Mouse (Mus musculus) megakaryocyte progenitor cell, adult 5-6 weeks (primary cell): ENCODE data around the gene Pla2g5. TPM values are rescaled to one million over a fixed set of nuclear protein-coding genes. Genes with fewer than 3 reads are reported as not detected.

Experiments
- ATAC-seq: replicated peaks from 2 replicates; pipeline ENCODE4 v1.8.0; 2016; ENCODE audit warnings: mild to moderate bottlenecking, moderate TSS enrichment, inconsistent platforms; ENCODE audit not compliant: poor library complexity
- total RNA-seq, 2 experiments: library from RNA; stranded (forward) in 1 of 2; stranded (reverse) in 1 of 2; fragments of 157-497, 149-512 nt in 1 of 2; fragments of 200-1000 nt in 1 of 2; gene quantifications; 2 replicates each; pipeline versions ENCODE4 v1.2.3 to v1.2.4; 2015 to 2017

Pla2g5 gene
- total RNA-seq, 2 experiments from 2014 or later: not detected

DNA sequence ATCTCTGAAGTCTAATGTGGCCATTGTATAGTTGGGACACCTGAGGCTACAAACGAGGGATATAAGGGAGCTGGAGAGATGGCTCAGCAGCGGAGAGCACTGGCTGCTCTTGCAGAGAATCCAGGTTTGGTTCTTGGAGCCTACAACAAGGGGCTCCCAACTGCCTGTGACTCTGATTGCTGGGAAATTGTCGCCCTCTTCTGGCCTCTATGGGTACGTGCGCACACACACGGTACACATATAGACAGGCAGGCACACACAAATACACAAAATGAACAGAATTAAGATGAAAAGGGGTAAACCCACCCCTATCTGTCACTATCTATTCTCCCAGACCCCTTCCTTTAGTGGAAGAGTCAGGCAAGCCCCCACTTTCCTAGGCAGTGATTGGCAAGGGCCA, 110.7 kb downstream of the Pla2g5 start:
- no peak for ATAC-seq

Other genes with a start within 250 kb of the Pla2g5 start
- gene Vwa5b1, start 227.6 kb downstream of the Pla2g5 start, total RNA-seq (2015): not detected in 2 replicates
- not detected in 2 replicates for gene Vwa5b1, start 227.6 kb downstream of the Pla2g5 start, total RNA-seq (2017)
- gene Pla2g2c, start 138.7 kb downstream of the Pla2g5 start, total RNA-seq (2015): not detected in 2 replicates
- gene Pla2g2c, start 138.7 kb downstream of the Pla2g5 start, total RNA-seq (2017): not detected in 2 replicates
- gene Ubxn10, start 126.3 kb downstream of the Pla2g5 start, total RNA-seq (2015): not detected in 2 replicates
- not detected in 2 replicates for gene Ubxn10, start 126.3 kb downstream of the Pla2g5 start, total RNA-seq (2017)
- gene Pla2g2f, start 105.9 kb downstream of the Pla2g5 start, total RNA-seq (2015): not detected in 2 replicates
- not detected in 2 replicates for gene Pla2g2f, start 105.9 kb downstream of the Pla2g5 start, total RNA-seq (2017)
- gene Pla2g2d, start 87.7 kb downstream of the Pla2g5 start, total RNA-seq (2015): not detected in 2 replicates
- not detected in 2 replicates for gene Pla2g2d, start 87.7 kb downstream of the Pla2g5 start, total RNA-seq (2017)
- gene Gm13030, start 10.5 kb upstream of the Pla2g5 start, total RNA-seq (2015): not detected in 2 replicates
- not detected in 2 replicates for gene Gm13030, start 10.5 kb upstream of the Pla2g5 start, total RNA-seq (2017)
- gene Pla2g2e, start 14.5 kb upstream of the Pla2g5 start, total RNA-seq (2015): not detected in 2 replicates
- gene Pla2g2e, start 14.5 kb upstream of the Pla2g5 start, total RNA-seq (2017): not detected in 2 replicates
- 1.9 and 3.9 TPM in 2 replicates for gene Otud3, start 50.5 kb upstream of the Pla2g5 start, total RNA-seq (2015)
- gene Otud3, start 50.5 kb upstream of the Pla2g5 start, total RNA-seq (2017): 8.6 and 8.9 TPM in 2 replicates
- gene Rnf186, start 103.6 kb upstream of the Pla2g5 start, total RNA-seq (2015): not detected in 2 replicates
- gene Rnf186, start 103.6 kb upstream of the Pla2g5 start, total RNA-seq (2017): not detected in 2 replicates
- 8.3 and 9.5 TPM in 2 replicates for gene Tmco4, start 109.4 kb upstream of the Pla2g5 start, total RNA-seq (2015)
- gene Tmco4, start 109.4 kb upstream of the Pla2g5 start, total RNA-seq (2017): 19.6 and 26.9 TPM in 2 replicates
- gene Htr6, start 212.1 kb upstream of the Pla2g5 start, total RNA-seq (2015): not detected in 2 replicates
- not detected in 2 replicates for gene Htr6, start 212.1 kb upstream of the Pla2g5 start, total RNA-seq (2017)
- not detected in 2 replicates for gene Nbl1, start 229.5 kb upstream of the Pla2g5 start, total RNA-seq (2015)
- gene Nbl1, start 229.5 kb upstream of the Pla2g5 start, total RNA-seq (2017): not detected in 2 replicates